In genomic region chr19:25779356-25779755, GRCm38 (mm10) we compare ENCODE assay signal across 11 mouse cellular contexts.
DNase-seq lines count a peak whose midpoint lies in the region.
"Had no signal": no experiment of that assay in that cellular context is flagged by ENCODE, and none has a peak within 500 bp of the region (broad histone marks: within the 10 kb centered on the region; RNA-seq: fewer than 3 reads in every experiment).

No protein-coding gene starts in this region.

- DNase-seq in adrenal gland, adult 8-10 months: peak; percentile 2
- DNase-seq in adrenal gland, postnatal 25 days: no peak
- DNase-seq in kidney, postnatal 4 days: peak; percentile 10 to 17
- DNase-seq in kidney, adult 8-10 months: no peak
- DNase-seq in ES-CJ7 (ENCODE audit: low read depth, low spot score): peak; percentile 49
- DNase-seq in embryo, embryonic 11 days: peak; percentile 40
- DNase-seq in gastrocnemius, postnatal 10 days: no peak
- no peak for DNase-seq in layer of hippocampus, adult 8-10 months (ENCODE audit: low spot score in 2 of 2)
- DNase-seq: cerebellum, adult 9-11 months; lung, embryonic 14.5 days; thymus, postnatal 14 days had no signal

Comparison
In these comparisons a context has a peak if more than half of its experiments do, and no peak if none do; other contexts are left out.
1. DNase-seq: peak in adrenal gland, adult 8-10 months (single experiment), kidney, postnatal 4 days (2 of 2), ES-CJ7 (single experiment) and embryo, embryonic 11 days (single experiment); none in adrenal gland, postnatal 25 days (single experiment), kidney, adult 8-10 months (0 of 2), gastrocnemius, postnatal 10 days (single experiment) and layer of hippocampus, adult 8-10 months (0 of 2).